Mouse (Mus musculus) embryo, embryonic 10.5 days (tissue): Measurements from ENCODE around the gene Zbtb1.
A peak's percentile ranks its signal among the peaks of the same experiment; 100 is the strongest.

Experiments used
- DNase-seq: peaks from one replicate; pipeline ENCODE4 v3.0.0-alpha.2; 2015; ENCODE audit warnings: low spot score

Zbtb1 gene

GRCm38 (mm10) chr12:76369978-76370830, at the start of gene Zbtb1:
TSS of gene Zbtb1 (plus strand) at chr12:76370266.
- peak; percentile 78 for DNase-seq

DNA sequence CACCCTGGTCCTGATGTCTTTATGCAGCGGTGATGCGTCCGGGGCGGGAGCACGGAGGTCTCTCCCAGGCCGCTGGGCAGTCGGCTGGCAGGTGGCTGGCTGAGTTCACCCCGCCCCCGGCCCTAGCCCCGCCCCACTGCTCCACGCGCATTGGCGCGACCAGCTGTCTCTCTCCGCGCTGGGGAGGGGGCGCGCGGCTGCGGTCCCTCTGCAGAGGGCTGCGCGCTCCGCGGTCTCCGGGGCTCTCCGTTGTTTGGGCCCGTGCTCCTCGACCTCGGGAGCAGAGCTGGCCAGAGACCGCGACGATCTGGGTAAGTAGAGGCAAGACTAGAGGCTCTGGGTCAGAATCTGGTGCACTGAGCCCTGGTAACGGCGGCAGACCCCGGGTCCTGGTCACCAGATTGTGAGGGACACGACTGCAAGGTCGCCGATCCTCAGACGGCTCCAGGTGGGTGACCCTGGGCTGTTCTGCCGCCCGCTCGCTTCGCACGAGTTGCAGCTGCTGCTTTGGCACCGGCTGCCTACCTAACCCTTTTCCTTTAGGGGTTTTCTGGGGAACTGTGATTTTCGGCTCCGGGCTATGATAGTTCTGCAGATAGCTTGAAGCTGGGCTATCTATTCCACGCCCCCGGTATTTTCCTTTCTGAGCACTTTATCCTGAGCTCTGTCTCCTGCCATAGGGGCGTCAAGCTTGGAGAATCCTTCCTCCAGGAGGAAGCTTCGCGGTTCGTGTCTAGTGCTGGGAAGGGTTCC, 45.2 kb upstream of the Zbtb1 start, which contains the start of gene Akap5:
Akap5 (plus strand) TSS at position 213 of the 753 bp plus-strand sequence.
- peak; percentile 86 for DNase-seq

- no peak for DNase-seq
Observed at GRCm38 (mm10) chr12:76326437-76327220, 43.4 kb upstream of the Zbtb1 start.

- no peak for DNase-seq
Observed at GRCm38 (mm10) chr12:76328567-76329354, 41.3 kb upstream of the Zbtb1 start.

GRCm38 (mm10) chr12:76333688-76334087, 36.4 kb upstream of the Zbtb1 start:
- no peak for DNase-seq

GRCm38 (mm10) chr12:76335641-76336040, 34.4 kb upstream of the Zbtb1 start:
- no peak for DNase-seq

DNA sequence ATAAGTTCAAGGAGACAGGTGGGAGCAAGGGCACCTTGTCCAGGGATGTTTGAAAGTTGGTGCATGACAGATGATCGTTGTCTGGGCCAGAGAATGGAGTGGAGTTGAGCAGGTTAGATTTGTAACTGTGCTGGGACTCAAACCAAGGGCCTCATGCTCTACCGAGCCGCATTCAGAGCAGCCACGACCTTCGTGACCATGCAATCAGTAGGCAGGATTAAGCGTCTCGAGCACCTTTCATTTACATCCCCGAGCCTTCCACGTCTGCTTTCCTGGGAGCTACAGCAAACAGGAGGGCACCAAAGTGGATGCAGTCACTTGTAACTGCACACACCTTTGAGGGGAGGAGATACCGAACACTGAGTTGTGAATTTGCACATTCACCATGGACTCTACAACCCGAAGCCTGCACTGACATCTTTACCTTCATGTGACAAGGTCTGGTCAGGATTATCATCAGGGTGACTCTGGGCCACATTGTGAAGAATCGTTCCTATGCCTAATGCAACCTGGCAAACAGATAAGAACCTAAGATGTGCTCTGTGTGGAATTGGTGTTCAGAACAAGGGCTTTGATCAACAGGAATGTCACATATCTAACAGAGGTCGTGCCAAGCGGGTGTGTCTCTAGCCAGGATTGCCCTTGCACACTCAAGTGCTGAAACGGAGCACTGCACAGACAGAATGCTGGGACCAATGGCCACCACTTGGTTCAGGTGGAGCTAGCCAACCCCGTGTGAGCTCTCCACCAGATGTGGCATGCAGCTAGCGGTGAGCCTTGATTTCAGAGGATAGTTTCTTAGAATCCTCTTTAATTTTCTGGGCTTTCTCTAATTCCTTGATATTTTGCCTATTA, 33.7 kb upstream of the Zbtb1 start:
- no peak for DNase-seq

- peak; percentile 81 for DNase-seq
Observed at GRCm38 (mm10) chr12:76341080-76341479, 29.0 kb upstream of the Zbtb1 start.

DNA sequence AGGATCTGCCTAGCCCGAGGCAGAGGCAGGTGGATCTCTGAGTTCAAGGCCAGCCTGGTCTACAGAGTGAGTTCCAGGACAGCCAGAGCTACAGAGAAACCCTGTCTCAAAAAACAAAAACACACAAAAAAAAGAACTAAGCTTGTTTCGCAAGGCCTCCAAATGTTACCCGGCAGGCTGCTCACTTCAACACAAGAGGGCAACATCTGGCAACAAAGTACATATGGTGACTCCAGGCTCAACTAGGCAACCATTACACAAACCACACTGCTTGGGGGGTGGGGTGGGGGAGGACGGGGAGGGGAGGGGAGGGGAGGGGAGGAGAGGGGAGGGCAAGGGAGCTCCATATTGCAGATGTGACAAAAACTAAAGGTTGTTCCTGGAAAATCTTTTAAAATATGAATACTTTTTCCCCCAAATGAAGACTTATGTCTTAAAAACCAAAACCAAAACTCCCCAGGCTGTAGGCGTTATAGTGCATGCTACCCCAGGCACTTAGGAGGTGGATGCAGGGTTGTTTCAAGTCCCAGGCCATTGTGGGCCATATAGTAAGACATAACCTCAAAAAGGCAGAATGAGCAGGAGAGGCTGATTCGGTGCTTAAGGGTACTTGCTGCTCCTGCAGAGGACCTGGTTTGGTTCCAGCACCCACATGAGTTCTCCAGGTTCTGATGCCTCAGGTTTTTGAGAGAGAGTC, 24.2 kb upstream of the Zbtb1 start:
- DNase-seq: no peak

DNA sequence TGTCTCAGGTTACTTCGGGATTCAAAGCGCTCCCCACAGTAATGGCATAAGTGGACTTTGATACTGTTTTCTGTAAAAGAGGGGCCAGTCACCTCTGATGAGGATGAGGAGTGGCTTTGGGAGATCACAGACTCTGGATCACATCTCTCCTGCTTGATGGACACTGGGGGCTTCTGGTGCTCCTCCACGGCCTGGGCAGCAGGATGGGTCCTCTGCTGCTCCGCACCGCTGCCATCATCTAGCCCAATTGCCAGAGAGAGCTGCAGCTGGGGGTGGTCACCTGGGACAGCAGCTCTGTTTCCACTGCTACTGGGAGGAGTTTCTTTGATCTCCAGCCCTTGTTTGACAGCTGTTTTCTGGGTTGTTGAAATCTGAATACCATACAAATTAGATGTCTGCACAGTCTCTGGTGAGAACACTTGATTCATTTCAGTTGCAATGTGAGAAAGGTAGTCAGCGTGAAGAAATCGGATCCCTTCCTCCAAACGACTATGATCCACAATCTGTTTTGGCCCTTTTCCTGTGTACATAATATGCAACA, 20.3 kb upstream of the Zbtb1 start:
- no peak for DNase-seq

GRCm38 (mm10) chr12:76360868-76361267, 9.2 kb upstream of the Zbtb1 start:
- DNase-seq: no peak

DNA sequence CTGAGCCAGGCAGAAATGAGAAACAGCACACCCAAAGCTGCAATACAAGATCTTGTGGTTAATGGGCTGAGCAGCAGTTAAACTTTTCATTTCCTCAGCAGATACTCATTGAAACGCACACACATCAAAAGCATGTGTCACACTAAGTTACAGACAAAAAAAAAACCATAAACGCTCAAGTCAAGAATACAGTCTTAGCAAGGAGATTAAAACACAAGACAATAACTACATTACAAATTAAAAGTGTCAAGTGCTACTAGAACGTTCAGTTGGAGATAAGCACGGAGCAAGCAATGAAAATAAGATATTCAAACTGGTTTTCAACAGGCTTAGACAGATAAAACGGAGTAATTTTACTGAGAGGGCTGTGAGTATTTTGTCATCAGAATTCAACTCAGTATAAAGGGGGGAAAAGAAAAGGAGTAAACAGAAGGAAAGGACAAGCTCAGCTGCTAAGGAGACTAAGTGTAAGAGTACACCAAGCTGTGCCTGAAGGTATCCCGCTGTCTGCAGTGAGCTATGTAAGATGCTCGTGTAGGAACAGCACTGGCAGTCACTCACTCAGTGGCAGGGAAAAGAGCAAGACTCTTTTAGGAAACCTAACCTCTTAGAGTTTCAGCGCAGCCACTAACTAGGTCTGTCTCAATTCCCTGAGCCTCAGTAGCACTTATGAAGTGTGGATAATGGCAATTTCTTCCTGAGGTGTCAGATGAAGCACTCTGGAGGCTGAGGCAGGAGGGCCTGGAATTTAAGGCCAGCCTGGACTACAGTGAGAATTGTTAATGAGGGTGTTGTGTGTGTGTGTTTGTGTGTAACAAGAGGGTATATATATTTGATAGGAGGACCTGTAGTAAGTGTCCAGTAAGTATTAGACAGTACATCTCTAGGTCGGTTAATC, 8.4 kb upstream of the Zbtb1 start:
- DNase-seq: no peak

DNA sequence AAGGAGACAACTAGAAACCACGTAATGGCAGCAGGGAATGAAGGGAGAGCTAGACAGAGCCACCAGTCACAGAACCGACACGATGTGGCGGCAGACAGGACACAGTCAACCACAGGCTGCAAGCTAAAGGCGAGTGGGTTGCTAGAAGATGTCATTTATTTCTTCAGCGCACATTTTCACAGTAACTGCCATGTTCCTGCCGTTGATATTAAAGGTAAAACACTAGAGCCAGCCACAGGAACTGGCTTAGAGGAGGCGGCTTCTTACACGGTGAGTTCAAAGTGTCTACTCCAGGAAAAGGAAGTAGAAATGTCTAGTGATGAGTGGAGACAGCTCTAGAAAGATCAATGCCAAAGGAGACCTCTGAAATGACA, 7.8 kb upstream of the Zbtb1 start:
- DNase-seq: no peak

DNA sequence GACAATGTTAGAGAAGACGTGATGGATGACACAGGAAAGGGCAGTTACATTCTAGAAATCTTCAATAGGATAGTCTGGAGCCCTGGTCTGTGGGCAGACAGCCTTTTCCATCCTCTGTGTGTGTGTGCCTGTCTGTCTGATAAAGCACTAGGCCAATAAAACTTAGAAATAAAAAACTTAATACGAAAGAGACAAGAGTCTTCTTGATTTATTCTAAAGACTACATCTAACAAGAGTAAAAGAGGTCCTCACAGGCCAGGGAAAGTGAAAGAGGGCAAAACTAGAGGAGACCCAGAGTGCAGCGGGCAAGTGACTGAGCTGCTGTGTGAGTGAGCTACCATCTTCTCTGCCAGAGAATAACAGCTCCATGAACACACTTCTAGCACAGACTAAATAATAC, 3.8 kb upstream of the Zbtb1 start:
- no peak for DNase-seq

GRCm38 (mm10) chr12:76367096-76367995, 2.7 kb upstream of the Zbtb1 start:
- DNase-seq: peak; percentile 70

- no peak for DNase-seq
Observed at GRCm38 (mm10) chr12:76368201-76368789, 1.8 kb upstream of the Zbtb1 start.

GRCm38 (mm10) chr12:76368790-76369205, 1.3 kb upstream of the Zbtb1 start:
- peak; percentile 79 for DNase-seq
